Mouse (Mus musculus) megakaryocyte, embryonic 14.5 days (primary cell): ENCODE data around the gene Smyd3. TPM values are rescaled to one million over a fixed set of nuclear protein-coding genes. Genes with fewer than 3 reads are reported as not detected.

ENCODE experiments used
- H3K27me3 ChIP-seq: replicated peaks from 2 replicates; pipeline ENCODE3; 2012; ENCODE audit warnings: inconsistent platforms
- H3K36me3 ChIP-seq: replicated peaks from 2 replicates; pipeline ENCODE3; 2012; ENCODE audit warnings: low read length, inconsistent platforms, mixed read lengths
- H3K4me1 ChIP-seq: 2 replicates; pipeline ENCODE4 v1.6.1; 2012; ENCODE audit warnings: inconsistent platforms
- H3K4me3 ChIP-seq: replicated peaks from 2 replicates; pipeline ENCODE3; 2012; ENCODE audit warnings: moderate library complexity, mild to moderate bottlenecking, inconsistent platforms
- H3K9me3 ChIP-seq: 2 replicates; pipeline ENCODE4 v1.6.1; 2012; ENCODE audit warnings: inconsistent platforms
- FLI1 ChIP-seq: IDR thresholded peaks from 2 replicates; pipeline ENCODE4 v1.6.1; 2012; ENCODE audit warnings: low read length, inconsistent platforms, mixed read lengths
- GATA1 ChIP-seq: IDR thresholded peaks from 3 replicates; pipeline ENCODE4 v1.6.1; 2012; ENCODE audit warnings: mixed read lengths, low read length, inconsistent platforms, borderline replicate concordance
- polyA plus RNA-seq: library from polyadenylated mRNA; stranded (reverse); fragments of >175 nt; gene quantifications from 2 replicates; pipeline ENCODE4 v1.2.3, GENCODE M21; 2012; ENCODE audit warnings: low replicate concordance; ENCODE audit not compliant: insufficient read depth

Gene Smyd3
- polyA plus RNA-seq, 1 experiment: 2.4 TPM

- H3K9me3 ChIP-seq: no peaks in the 10 kb centered on the region
- no peaks in the 10 kb centered on the region for H3K4me1 ChIP-seq
- no peaks in the 10 kb centered on the region for H3K27me3 ChIP-seq
- no peak for TF ChIP-seq GATA1
- no peak for TF ChIP-seq FLI1
- H3K4me3 ChIP-seq: no peak overlapping the region
- H3K36me3 ChIP-seq: no peaks in the 10 kb centered on the region
Measured at GRCm38 (mm10) chr1:179068990-179069389, 448.9 kb downstream of the Smyd3 start.

- no peak overlapping the region for H3K4me3 ChIP-seq
- no peaks in the 10 kb centered on the region; the same call in 1 of the 2 replicates for H3K4me1 ChIP-seq
- no peaks in the 10 kb centered on the region for H3K36me3 ChIP-seq
- TF ChIP-seq GATA1 (no peak), FLI1 (no peak)
- H3K9me3 ChIP-seq: 0 out of 2 replicates have a peak, but pooled peaks cover 3% of the 10 kb centered on the region
- no peaks in the 10 kb centered on the region for H3K27me3 ChIP-seq
Measured at GRCm38 (mm10) chr1:179065294-179065601, 452.6 kb downstream of the Smyd3 start.

GRCm38 (mm10) chr1:179064601-179065293 lies 453.1 kb downstream of the Smyd3 start:
- TF ChIP-seq GATA1: no peak
- TF ChIP-seq FLI1: no peak
- 0 out of 2 replicates have a peak, but pooled peaks cover 5% of the 10 kb centered on the region for H3K9me3 ChIP-seq

GRCm38 (mm10) chr1:179061759-179062168 lies 456.1 kb downstream of the Smyd3 start:
- TF ChIP-seq FLI1 (no peak), GATA1 (no peak)
- Histone ChIP-seq H3K4me1 (no peaks in the 10 kb centered on the region; the same call in 1 of the 2 replicates), H3K9me3 (0 out of 2 replicates have a peak, but pooled peaks cover 11% of the 10 kb centered on the region), H3K27me3 (no peaks in the 10 kb centered on the region), H3K36me3 (no peaks in the 10 kb centered on the region), H3K4me3 (no peak overlapping the region)

More at GRCm38 (mm10) chr1:179064601-179065293, 453.1 kb downstream of the Smyd3 start:
- H3K4me1 ChIP-seq: no peaks in the 10 kb centered on the region; the same call in 1 of the 2 replicates
- no peak overlapping the region for H3K4me3 ChIP-seq
- H3K27me3 ChIP-seq: no peaks in the 10 kb centered on the region
- no peaks in the 10 kb centered on the region for H3K36me3 ChIP-seq

- TF ChIP-seq FLI1 (no peak), GATA1 (no peak)
Measured at GRCm38 (mm10) chr1:179061053-179061452, 456.8 kb downstream of the Smyd3 start.

GRCm38 (mm10) chr1:179060113-179060955 lies 457.5 kb downstream of the Smyd3 start:
- Histone ChIP-seq H3K36me3 (no peaks in the 10 kb centered on the region), H3K4me3 (no peak overlapping the region), H3K9me3 (0 out of 2 replicates have a peak, but pooled peaks cover 11% of the 10 kb centered on the region), H3K4me1 (no peaks in the 10 kb centered on the region; the same call in 1 of the 2 replicates), H3K27me3 (no peaks in the 10 kb centered on the region)
- TF ChIP-seq FLI1: no peak
- TF ChIP-seq GATA1: no peak

More at GRCm38 (mm10) chr1:179061053-179061452, 456.8 kb downstream of the Smyd3 start:
- H3K36me3 ChIP-seq: no peaks in the 10 kb centered on the region
- H3K27me3 ChIP-seq: no peaks in the 10 kb centered on the region
- H3K4me3 ChIP-seq: no peak overlapping the region
- H3K9me3 ChIP-seq: 0 out of 2 replicates have a peak, but pooled peaks cover 11% of the 10 kb centered on the region
- H3K4me1 ChIP-seq: no peaks in the 10 kb centered on the region; the same call in 1 of the 2 replicates

- 0 out of 2 replicates have a peak, but pooled peaks cover 11% of the 10 kb centered on the region for H3K9me3 ChIP-seq
- no peaks in the 10 kb centered on the region for H3K27me3 ChIP-seq
- no peak overlapping the region for H3K4me3 ChIP-seq
- H3K36me3 ChIP-seq: no peaks in the 10 kb centered on the region
- no peaks in the 10 kb centered on the region; the same call in 1 of the 2 replicates for H3K4me1 ChIP-seq
- TF ChIP-seq FLI1 (no peak), GATA1 (no peak)
Measured at GRCm38 (mm10) chr1:179059286-179060112, 458.3 kb downstream of the Smyd3 start.

GRCm38 (mm10) chr1:179058675-179059074 lies 459.2 kb downstream of the Smyd3 start:
- Histone ChIP-seq H3K4me1 (no peaks in the 10 kb centered on the region; the same call in 1 of the 2 replicates), H3K4me3 (no peak overlapping the region), H3K36me3 (no peaks in the 10 kb centered on the region), H3K27me3 (no peaks in the 10 kb centered on the region), H3K9me3 (0 out of 2 replicates have a peak, but pooled peaks cover 11% of the 10 kb centered on the region)
- TF ChIP-seq FLI1: no peak
- TF ChIP-seq GATA1: no peak

GRCm38 (mm10) chr1:179055760-179056159 lies 462.1 kb downstream of the Smyd3 start:
- Histone ChIP-seq H3K9me3 (0 out of 2 replicates have a peak, but pooled peaks cover 11% of the 10 kb centered on the region), H3K4me1 (no peaks in the 10 kb centered on the region), H3K4me3 (no peak overlapping the region), H3K27me3 (no peaks in the 10 kb centered on the region), H3K36me3 (no peaks in the 10 kb centered on the region)
- TF ChIP-seq GATA1 (no peak), FLI1 (no peak)
